Mouse (Mus musculus): ENCODE measurements at regions not wholly inside any gene's neighbourhood (a gene's known extent, or its start where the extent isn't known, plus 50 kb on each side); places are given as distances from the start of the nearest gene placed in this dataset.
A peak's percentile ranks its signal among the peaks of the same experiment; 100 is the strongest.

- peak in 1 of 2 experiments; percentile 32 for DNase-seq (ENCODE audit: low spot score in 2 of 2)
- intact Hi-C loops (cut with DNase I): no loop called here
Observed at GRCm38 (mm10) chr9:93843869-93844268, 694.0 kb downstream of the 1190002N15Rik start.

All from left cerebral cortex, postnatal 25 days (tissue).